Comparison of ENCODE assay signal across 32 mouse cellular contexts in genomic region chr11:118180199-118180598, GRCm38 (mm10). TPM values are rescaled to one million over a fixed set of nuclear protein-coding genes. Genes with fewer than 3 reads are reported as not detected.
DNase-seq lines count a peak whose midpoint lies in the region; ATAC-seq lines count a peak whose summit lies in the region.
"Had no signal": no experiment of that assay in that cellular context is flagged by ENCODE, and none has a peak within 500 bp of the region (broad histone marks: within the 10 kb centered on the region; RNA-seq: fewer than 3 reads in every experiment).

No protein-coding gene starts in this region.

- 77% methylated on average over 7 of the region's 7 CpGs for WGBS in heart, embryonic 12.5 days
- 88% methylated on average over 7 of the region's 7 CpGs for WGBS in hindbrain, embryonic 11.5 days
- 78% methylated on average over 7 of the region's 7 CpGs for WGBS in intestine, embryonic 15.5 days

- no peak overlapping the region for H3K4me3 ChIP-seq in heart, embryonic 12.5 days
- H3K4me3 ChIP-seq in hindbrain, embryonic 11.5 days (ENCODE audit: low read depth, low read length): no peak overlapping the region
- H3K4me3 ChIP-seq in intestine, embryonic 15.5 days (replicated peaks): no peak overlapping the region
- H3K4me3 ChIP-seq: liver, embryonic 12.5 days; midbrain, embryonic 15.5 days; myocyte; neural tube, embryonic 13.5 days had no signal

- H3K27me3 ChIP-seq in heart, embryonic 12.5 days (replicated peaks): no peaks in the 10 kb centered on the region
- H3K27me3 ChIP-seq in hindbrain, embryonic 11.5 days (ENCODE audit: control insufficient read depth, insufficient read depth, low read length): no peaks in the 10 kb centered on the region
- H3K27me3 ChIP-seq in intestine, embryonic 15.5 days (replicated peaks): no peaks in the 10 kb centered on the region
- H3K27me3 ChIP-seq: liver, embryonic 12.5 days; midbrain, embryonic 15.5 days; neural tube, embryonic 13.5 days had no signal

- peaks cover 78% of the 10 kb centered on the region for H3K36me3 ChIP-seq in heart, embryonic 12.5 days
- no peaks in the 10 kb centered on the region for H3K36me3 ChIP-seq in hindbrain, embryonic 11.5 days (ENCODE audit: control insufficient read depth, insufficient read depth, low read length)
- peaks cover 20% of the 10 kb centered on the region; the same call in 1 of the 2 replicates for H3K36me3 ChIP-seq in intestine, embryonic 15.5 days

- peak overlapping the region; percentile 46 for H3K27ac ChIP-seq in heart, embryonic 12.5 days (ENCODE audit: poor library complexity, severe bottlenecking)
- no peak overlapping the region for H3K27ac ChIP-seq in hindbrain, embryonic 11.5 days (ENCODE audit: low read depth, low read length)
- no peak overlapping the region for H3K27ac ChIP-seq in intestine, embryonic 15.5 days
- H3K27ac ChIP-seq: hindbrain, embryonic 14.5 days; kidney, postnatal 0 days; liver, embryonic 12.5 days; midbrain, embryonic 15.5 days; neural tube, embryonic 13.5 days had no signal

- peaks cover 41% of the 10 kb centered on the region for H3K4me1 ChIP-seq in heart, embryonic 12.5 days (replicated peaks)
- H3K4me1 ChIP-seq in hindbrain, embryonic 11.5 days (replicated peaks; ENCODE audit: control insufficient read depth, insufficient read depth, low read length): no peaks in the 10 kb centered on the region
- no peaks in the 10 kb centered on the region for H3K4me1 ChIP-seq in intestine, embryonic 15.5 days (replicated peaks)
- H3K4me1 ChIP-seq: midbrain, embryonic 15.5 days; neural tube, embryonic 13.5 days had no signal

- H3K9ac ChIP-seq in heart, embryonic 12.5 days: no peak overlapping the region
- H3K9ac ChIP-seq in hindbrain, embryonic 11.5 days (ENCODE audit: low read depth, low read length): no peak overlapping the region
- H3K9ac ChIP-seq in intestine, embryonic 15.5 days: no peak overlapping the region
- H3K9ac ChIP-seq: hindbrain, embryonic 14.5 days; liver, embryonic 12.5 days; liver, postnatal 0 days; midbrain, embryonic 15.5 days; neural tube, embryonic 13.5 days had no signal

- H3K4me2 ChIP-seq in heart, embryonic 12.5 days: no peak overlapping the region
- H3K4me2 ChIP-seq in hindbrain, embryonic 11.5 days (replicated peaks; ENCODE audit: low read depth, low read length): no peak overlapping the region
- no peak overlapping the region for H3K4me2 ChIP-seq in intestine, embryonic 15.5 days (replicated peaks)
- H3K4me2 ChIP-seq: hindbrain, embryonic 14.5 days; liver, embryonic 12.5 days; midbrain, embryonic 15.5 days; neural tube, embryonic 13.5 days had no signal

- H3K9me3 ChIP-seq in heart, embryonic 12.5 days (replicated peaks): no peaks in the 10 kb centered on the region
- no peaks in the 10 kb centered on the region for H3K9me3 ChIP-seq in hindbrain, embryonic 11.5 days (ENCODE audit: control insufficient read depth, low read length)
- H3K9me3 ChIP-seq in intestine, embryonic 15.5 days: no peaks in the 10 kb centered on the region
- H3K9me3 ChIP-seq: liver, embryonic 12.5 days; midbrain, embryonic 15.5 days; neural tube, embryonic 13.5 days had no signal

- DNase-seq in heart, postnatal 25 days (ENCODE audit: low spot score): no peak
- DNase-seq in CD4-positive, CD25-positive, alpha-beta regulatory T cell, adult 2 months (ENCODE audit: low read depth, low spot score): peak; percentile 42
- DNase-seq in induced T-regulatory cell, adult 2 months (ENCODE audit: low read depth): peak; percentile 49
- DNase-seq in natural killer cell, adult 2 months (ENCODE audit: low spot score in 2 of 2): peak; percentile 52 to 64
- DNase-seq in hindbrain, embryonic 11.5 days (ENCODE audit: low spot score): no peak
- DNase-seq in right cerebral cortex, adult 18-20 months: no peak
- DNase-seq: adrenal gland, postnatal 10 days; cerebellum, adult 11 months; cerebellum, adult 9-10 months; cerebellum, postnatal 36 days; gastrocnemius, postnatal 25 days; heart, adult 18-20 months; heart, postnatal 4 days; kidney, adult 2 months; kidney, postnatal 4 days; layer of hippocampus, postnatal 36 days; left cerebral cortex, postnatal 4 days; liver, postnatal 0 days; lung, postnatal 36 days; retina, postnatal 1 day; right cerebral cortex, postnatal 25 days; thymus, adult 18-20 months; thymus, postnatal 25 days had no signal

- ATAC-seq in heart, embryonic 12.5 days (ENCODE audit: insufficient number of reproducible peaks, low FRiP score): no peak
- ATAC-seq in hindbrain, embryonic 11.5 days (ENCODE audit: low FRiP score): no peak
- no peak for ATAC-seq in intestine, embryonic 15.5 days
- ATAC-seq: forebrain, embryonic 14.5 days; liver, embryonic 12.5 days; liver, postnatal 0 days; midbrain, embryonic 15.5 days had no signal

- intact Hi-C loops in heart, postnatal 25 days (cut with DNase I): no loop called here

RNA-seq across cellular contexts. Expression of gene Dnah17, which starts 49.8 kb away (rescaled TPM):
- polyA plus RNA-seq in heart, embryonic 12.5 days (2016; fragmentation: Nextera tagmentation; extraction: Ambion mirVana): 0.10 and 0.26 TPM in 2 replicates
- under 1 TPM; 0.06 to 0.10 TPM for total RNA-seq in heart, postnatal 25 days (2021)
- 0.14 and 0.17 TPM in 2 replicates for polyA plus RNA-seq in hindbrain, embryonic 11.5 days (2014; fragmentation: Nextera tagmentation; extraction: Ambion mirVana)
- polyA plus RNA-seq in intestine, embryonic 15.5 days (2015; fragmentation: Nextera tagmentation; extraction: Ambion mirVana): 0.08 and 0.16 TPM in 2 replicates

Comparison
In these comparisons a context has a peak if more than half of its experiments do, and no peak if none do; other contexts are left out.
1. DNase-seq: peak in CD4-positive, CD25-positive, alpha-beta regulatory T cell, adult 2 months (single experiment), induced T-regulatory cell, adult 2 months (single experiment) and natural killer cell, adult 2 months (2 of 2); none in heart, postnatal 25 days (single experiment), hindbrain, embryonic 11.5 days (single experiment) and right cerebral cortex, adult 18-20 months (single experiment).